Mouse (Mus musculus): ENCODE measurements around the gene Itm2b.

GRCm38 (mm10) chr14:73401408-73401807 lies 16.3 kb upstream of the Itm2b start:
- TF ChIP-seq POLR2A (IDR thresholded peaks at IDR 0.05; ENCODE audit: extremely low read depth, insufficient read depth, low read length) (no peak), CTCF (IDR thresholded peaks at IDR 0.05; ENCODE audit: extremely low read depth, insufficient read depth, low read length) (no peak)

Measured in cortical plate, adult 2 months (tissue).